Mouse (Mus musculus): Measurements from ENCODE around the gene Edem1. TPM values are rescaled to one million over a fixed set of nuclear protein-coding genes. Genes with fewer than 3 reads are reported as not detected.

Edem1 gene
- polyA plus RNA-seq, 1 experiment: 15.4 TPM

GRCm38 (mm10) chr6:108784796-108785195, 43.6 kb upstream of the Edem1 start:
- TF ChIP-seq CEBPB (IDR thresholded peaks at IDR 0.05; ENCODE audit: insufficient read depth, poor library complexity, severe bottlenecking) (no peak), MYOG (IDR thresholded peaks at IDR 0.05; ENCODE audit: control insufficient read depth in 1 of 3, insufficient read depth in 1 of 3, insufficient read length in 2 of 3, low read depth in 2 of 3) (no peak), MAX (IDR thresholded peaks at IDR 0.05; ENCODE audit: low read depth) (no peak), MYOD1 (IDR thresholded peaks at IDR 0.05; ENCODE audit: control insufficient read depth in 1 of 3, insufficient read length in 2 of 3, low read depth in 2 of 3) (no peak), USF1 (IDR thresholded peaks at IDR 0.05; ENCODE audit: low read depth) (no peak), SRF (IDR thresholded peaks at IDR 0.05; ENCODE audit: control insufficient read depth, insufficient read length, low read depth) (no peak), E2F4 (IDR thresholded peaks at IDR 0.05; ENCODE audit: insufficient read depth) (no peak), TCF3 (IDR thresholded peaks at IDR 0.05; ENCODE audit: insufficient read length, low read depth) (no peak), POLR2A (IDR thresholded peaks at IDR 0.05; ENCODE audit: insufficient read length, low read depth) (no peak), TCF12 (IDR thresholded peaks at IDR 0.05; ENCODE audit: insufficient read depth, poor library complexity, severe bottlenecking) (no peak), POLR2AphosphoS2 (IDR thresholded peaks at IDR 0.05; ENCODE audit: insufficient read length, low read depth) (no peak), REST (IDR thresholded peaks at IDR 0.05; ENCODE audit: insufficient read depth, insufficient read length) (no peak)
- peak overlapping the region; percentile 81 for H3K4me3 ChIP-seq
- H3K36me3 ChIP-seq (ENCODE audit: control insufficient read depth, insufficient read depth): no peaks in the 10 kb centered on the region
- no peaks in the 10 kb centered on the region for H3K27me3 ChIP-seq (ENCODE audit: control insufficient read depth, insufficient read depth, insufficient read length)
- H3ac ChIP-seq (ENCODE audit: control insufficient read depth, insufficient read length): no peak overlapping the region
- H3K4me2 ChIP-seq (ENCODE audit: low read depth): peak overlapping the region; percentile 86
- peaks cover 68% of the 10 kb centered on the region for H3K79me2 ChIP-seq (ENCODE audit: control insufficient read depth, insufficient read depth)

GRCm38 (mm10) chr6:108785551-108785950, 42.9 kb upstream of the Edem1 start:
- peak overlapping the region; percentile 86 for H3K4me2 ChIP-seq (ENCODE audit: low read depth)
- H3K4me3 ChIP-seq: no peak overlapping the region

GRCm38 (mm10) chr6:108791498-108791897, 36.9 kb upstream of the Edem1 start:
- Histone ChIP-seq H3K27me3 (ENCODE audit: control insufficient read depth, insufficient read depth, insufficient read length) (no peaks in the 10 kb centered on the region), H3K4me2 (ENCODE audit: low read depth) (no peak overlapping the region), H3ac (ENCODE audit: control insufficient read depth, insufficient read length) (no peak overlapping the region), H3K36me3 (ENCODE audit: control insufficient read depth, insufficient read depth) (no peaks in the 10 kb centered on the region), H3K79me2 (ENCODE audit: control insufficient read depth, insufficient read depth) (peaks cover 100% of the 10 kb centered on the region), H3K4me3 (no peak overlapping the region)
- TF ChIP-seq SRF (IDR thresholded peaks at IDR 0.05; ENCODE audit: control insufficient read depth, insufficient read length, low read depth) (no peak), CEBPB (IDR thresholded peaks at IDR 0.05; ENCODE audit: insufficient read depth, poor library complexity, severe bottlenecking) (no peak)

More at GRCm38 (mm10) chr6:108785551-108785950, 42.9 kb upstream of the Edem1 start:
- Histone ChIP-seq H3K36me3 (ENCODE audit: control insufficient read depth, insufficient read depth) (no peaks in the 10 kb centered on the region), H3K79me2 (ENCODE audit: control insufficient read depth, insufficient read depth) (peaks cover 76% of the 10 kb centered on the region), H3K27me3 (ENCODE audit: control insufficient read depth, insufficient read depth, insufficient read length) (no peaks in the 10 kb centered on the region), H3ac (ENCODE audit: control insufficient read depth, insufficient read length) (no peak overlapping the region)
- no peak for TF ChIP-seq REST (IDR thresholded peaks at IDR 0.05; ENCODE audit: insufficient read depth, insufficient read length)
- TF ChIP-seq MYOG (IDR thresholded peaks at IDR 0.05; ENCODE audit: control insufficient read depth in 1 of 3, insufficient read depth in 1 of 3, insufficient read length in 2 of 3, low read depth in 2 of 3): no peak

GRCm38 (mm10) chr6:108795912-108796311, 32.5 kb upstream of the Edem1 start:
- Histone ChIP-seq H3K4me2 (ENCODE audit: low read depth) (no peak overlapping the region), H3K4me3 (no peak overlapping the region), H3ac (ENCODE audit: control insufficient read depth, insufficient read length) (no peak overlapping the region), H3K27me3 (ENCODE audit: control insufficient read depth, insufficient read depth, insufficient read length) (no peaks in the 10 kb centered on the region), H3K36me3 (ENCODE audit: control insufficient read depth, insufficient read depth) (no peaks in the 10 kb centered on the region), H3K79me2 (ENCODE audit: control insufficient read depth, insufficient read depth) (peaks cover 100% of the 10 kb centered on the region)
- TF ChIP-seq MYOD1 (IDR thresholded peaks at IDR 0.05; ENCODE audit: control insufficient read depth in 1 of 3, insufficient read length in 2 of 3, low read depth in 2 of 3) (no peak), POLR2A (IDR thresholded peaks at IDR 0.05; ENCODE audit: insufficient read length, low read depth) (no peak), E2F4 (IDR thresholded peaks at IDR 0.05; ENCODE audit: insufficient read depth) (no peak)

GRCm38 (mm10) chr6:108796706-108797105, 31.7 kb upstream of the Edem1 start:
- TF ChIP-seq POLR2A (IDR thresholded peaks at IDR 0.05; ENCODE audit: insufficient read length, low read depth) (no peak), POLR2AphosphoS2 (IDR thresholded peaks at IDR 0.05; ENCODE audit: insufficient read length, low read depth) (no peak), TCF3 (IDR thresholded peaks at IDR 0.05; ENCODE audit: insufficient read length, low read depth) (no peak), REST (IDR thresholded peaks at IDR 0.05; ENCODE audit: insufficient read depth, insufficient read length) (no peak), E2F4 (IDR thresholded peaks at IDR 0.05; ENCODE audit: insufficient read depth) (no peak), MAX (IDR thresholded peaks at IDR 0.05; ENCODE audit: low read depth) (no peak), MYOD1 (IDR thresholded peaks at IDR 0.05; ENCODE audit: control insufficient read depth in 1 of 3, insufficient read length in 2 of 3, low read depth in 2 of 3) (no peak), MYOG (IDR thresholded peaks at IDR 0.05; ENCODE audit: control insufficient read depth in 1 of 3, insufficient read depth in 1 of 3, insufficient read length in 2 of 3, low read depth in 2 of 3) (no peak), TCF12 (IDR thresholded peaks at IDR 0.05; ENCODE audit: insufficient read depth, poor library complexity, severe bottlenecking) (no peak), CEBPB (IDR thresholded peaks at IDR 0.05; ENCODE audit: insufficient read depth, poor library complexity, severe bottlenecking) (no peak), SRF (IDR thresholded peaks at IDR 0.05; ENCODE audit: control insufficient read depth, insufficient read length, low read depth) (no peak), USF1 (IDR thresholded peaks at IDR 0.05; ENCODE audit: low read depth) (no peak)
- H3K27me3 ChIP-seq (ENCODE audit: control insufficient read depth, insufficient read depth, insufficient read length): no peaks in the 10 kb centered on the region

More at GRCm38 (mm10) chr6:108796706-108797105, 31.7 kb upstream of the Edem1 start:
- no peak overlapping the region for H3ac ChIP-seq (ENCODE audit: control insufficient read depth, insufficient read length)
- no peak overlapping the region for H3K4me2 ChIP-seq (ENCODE audit: low read depth)
- H3K79me2 ChIP-seq (ENCODE audit: control insufficient read depth, insufficient read depth): peaks cover 100% of the 10 kb centered on the region
- H3K4me3 ChIP-seq: no peak overlapping the region
- no peaks in the 10 kb centered on the region for H3K36me3 ChIP-seq (ENCODE audit: control insufficient read depth, insufficient read depth)
